Mouse (Mus musculus): ENCODE data around the gene Ndufv3. TPM values are rescaled to one million over a fixed set of nuclear protein-coding genes. Genes with fewer than 3 reads are reported as not detected.

Gene Ndufv3
- polyA plus RNA-seq, 1 experiment from 2014 or later = 427 TPM

GRCm38 (mm10) chr17:31535871-31536629, 16.1 kb downstream of the Ndufv3 start:
- Histone ChIP-seq H3K27me3 (replicated peaks; ENCODE audit: control insufficient read depth, insufficient read depth, low read length) (no peaks in the 10 kb centered on the region), H3K9me3 (ENCODE audit: control insufficient read depth, low read length) (no peaks in the 10 kb centered on the region)

GRCm38 (mm10) chr17:31540101-31540500, 20.2 kb downstream of the Ndufv3 start:
- H3K4me1 ChIP-seq (replicated peaks; ENCODE audit: control insufficient read depth, insufficient read depth, low read length) = peaks cover 23% of the 10 kb centered on the region
- H3K9ac ChIP-seq (ENCODE audit: low read length) = no peak overlapping the region
- H3K27ac ChIP-seq (ENCODE audit: low read depth) = no peak overlapping the region
- no peaks in the 10 kb centered on the region for H3K27me3 ChIP-seq (replicated peaks; ENCODE audit: control insufficient read depth, insufficient read depth, low read length)
- ATAC-seq (replicated peaks; ENCODE audit: low FRiP score, low TSS enrichment, low read depth) (no peak), DNase-seq (ENCODE audit: low spot score) (no peak)
- no peak overlapping the region for H3K4me3 ChIP-seq (ENCODE audit: low read depth, low read length)
- 53% methylated on average over 3 of the region's 3 CpGs for WGBS
- H3K9me3 ChIP-seq (ENCODE audit: control insufficient read depth, low read length) = no peaks in the 10 kb centered on the region
- no peak overlapping the region for H3K4me2 ChIP-seq (ENCODE audit: low read length)
- no peaks in the 10 kb centered on the region for H3K36me3 ChIP-seq (ENCODE audit: control insufficient read depth, insufficient read depth, low read length)

More at GRCm38 (mm10) chr17:31535871-31536629, 16.1 kb downstream of the Ndufv3 start:
- no peak overlapping the region for H3K4me2 ChIP-seq (ENCODE audit: low read length)
- 34% methylated on average over 8 of the region's 8 CpGs for WGBS
- DNase-seq (ENCODE audit: low spot score) = peak; percentile 62
- H3K4me3 ChIP-seq (ENCODE audit: low read depth, low read length) = no peak overlapping the region
- peak overlapping the region; percentile 43; the same call in 1 of the 2 replicates for H3K27ac ChIP-seq (ENCODE audit: low read depth)
- H3K36me3 ChIP-seq (ENCODE audit: control insufficient read depth, insufficient read depth, low read length) = peaks cover 8% of the 10 kb centered on the region
- H3K4me1 ChIP-seq (replicated peaks; ENCODE audit: control insufficient read depth, insufficient read depth, low read length) = peaks cover 8% of the 10 kb centered on the region
- H3K9ac ChIP-seq (ENCODE audit: low read length) = no peak overlapping the region
- peak; percentile 61 for ATAC-seq (replicated peaks; ENCODE audit: low FRiP score, low TSS enrichment, low read depth)

GRCm38 (mm10) chr17:31540809-31541459, 21.0 kb downstream of the Ndufv3 start:
- ATAC-seq (replicated peaks; ENCODE audit: low FRiP score, low TSS enrichment, low read depth) = no peak
- H3K27me3 ChIP-seq (replicated peaks; ENCODE audit: control insufficient read depth, insufficient read depth, low read length) = no peaks in the 10 kb centered on the region
- 53% methylated on average over 4 of the region's 4 CpGs for WGBS
- H3K36me3 ChIP-seq (ENCODE audit: control insufficient read depth, insufficient read depth, low read length) = no peaks in the 10 kb centered on the region
- no peak overlapping the region for H3K9ac ChIP-seq (ENCODE audit: low read length)
- no peak for DNase-seq (ENCODE audit: low spot score)
- H3K4me3 ChIP-seq (ENCODE audit: low read depth, low read length) = no peak overlapping the region
- no peak overlapping the region for H3K4me2 ChIP-seq (ENCODE audit: low read length)
- H3K27ac ChIP-seq (ENCODE audit: low read depth) = 0 out of 2 replicates have a peak overlapping the region, but pooled peaks have one; percentile 36
- H3K4me1 ChIP-seq (replicated peaks; ENCODE audit: control insufficient read depth, insufficient read depth, low read length) = peaks cover 20% of the 10 kb centered on the region
- no peaks in the 10 kb centered on the region for H3K9me3 ChIP-seq (ENCODE audit: control insufficient read depth, low read length)

- H3K4me1 ChIP-seq (replicated peaks; ENCODE audit: control insufficient read depth, insufficient read depth, low read length) = peaks cover 18% of the 10 kb centered on the region
- no peaks in the 10 kb centered on the region for H3K36me3 ChIP-seq (ENCODE audit: control insufficient read depth, insufficient read depth, low read length)
- peak overlapping the region; percentile 36 for H3K27ac ChIP-seq (ENCODE audit: low read depth)
- ATAC-seq (replicated peaks; ENCODE audit: low FRiP score, low TSS enrichment, low read depth) (no peak), DNase-seq (ENCODE audit: low spot score) (no peak)
- H3K4me3 ChIP-seq (ENCODE audit: low read depth, low read length) = no peak overlapping the region
- no peak overlapping the region for H3K9ac ChIP-seq (ENCODE audit: low read length)
- 42% methylated on average over 6 of the region's 6 CpGs for WGBS
- H3K9me3 ChIP-seq (ENCODE audit: control insufficient read depth, low read length) = no peaks in the 10 kb centered on the region
- no peak overlapping the region for H3K4me2 ChIP-seq (ENCODE audit: low read length)
- H3K27me3 ChIP-seq (replicated peaks; ENCODE audit: control insufficient read depth, insufficient read depth, low read length) = no peaks in the 10 kb centered on the region
These were observed 21.5 kb downstream of the Ndufv3 start for GRCm38 (mm10) chr17:31541460-31541831.

- Histone ChIP-seq H3K4me2 (ENCODE audit: low read length) (no peak overlapping the region), H3K27me3 (replicated peaks; ENCODE audit: control insufficient read depth, insufficient read depth, low read length) (no peaks in the 10 kb centered on the region), H3K4me3 (ENCODE audit: low read depth, low read length) (no peak overlapping the region), H3K4me1 (replicated peaks; ENCODE audit: control insufficient read depth, insufficient read depth, low read length) (peaks cover 18% of the 10 kb centered on the region), H3K9ac (ENCODE audit: low read length) (0 out of 2 replicates have a peak overlapping the region, but pooled peaks have one; percentile 16), H3K9me3 (ENCODE audit: control insufficient read depth, low read length) (no peaks in the 10 kb centered on the region), H3K36me3 (ENCODE audit: control insufficient read depth, insufficient read depth, low read length) (no peaks in the 10 kb centered on the region), H3K27ac (ENCODE audit: low read depth) (0 out of 2 replicates have a peak overlapping the region, but pooled peaks have one; percentile 22)
- ATAC-seq (replicated peaks; ENCODE audit: low FRiP score, low TSS enrichment, low read depth) = no peak
- 19% methylated on average over 6 of the region's 6 CpGs for WGBS
- DNase-seq (ENCODE audit: low spot score) = no peak
These were observed 23.7 kb downstream of the Ndufv3 start for GRCm38 (mm10) chr17:31543574-31543973.

GRCm38 (mm10) chr17:31546444-31547196, 26.7 kb downstream of the Ndufv3 start:
- WGBS = 91% methylated on average over 9 of the region's 9 CpGs
- Histone ChIP-seq H3K9ac (ENCODE audit: low read length) (no peak overlapping the region), H3K4me2 (ENCODE audit: low read length) (no peak overlapping the region), H3K4me3 (ENCODE audit: low read depth, low read length) (no peak overlapping the region), H3K9me3 (ENCODE audit: control insufficient read depth, low read length) (no peaks in the 10 kb centered on the region), H3K36me3 (ENCODE audit: control insufficient read depth, insufficient read depth, low read length) (no peaks in the 10 kb centered on the region), H3K27ac (ENCODE audit: low read depth) (no peak overlapping the region), H3K4me1 (replicated peaks; ENCODE audit: control insufficient read depth, insufficient read depth, low read length) (0 out of 2 replicates have a peak, but pooled peaks cover 11% of the 10 kb centered on the region), H3K27me3 (replicated peaks; ENCODE audit: control insufficient read depth, insufficient read depth, low read length) (no peaks in the 10 kb centered on the region)
- ATAC-seq (replicated peaks; ENCODE audit: low FRiP score, low TSS enrichment, low read depth) = no peak
- DNase-seq (ENCODE audit: low spot score) = no peak

GRCm38 (mm10) chr17:31547974-31548373, 28.1 kb downstream of the Ndufv3 start:
- no peak overlapping the region for H3K4me2 ChIP-seq (ENCODE audit: low read length)
- H3K27me3 ChIP-seq (replicated peaks; ENCODE audit: control insufficient read depth, insufficient read depth, low read length) = no peaks in the 10 kb centered on the region
- ATAC-seq (replicated peaks; ENCODE audit: low FRiP score, low TSS enrichment, low read depth) = no peak
- no peak overlapping the region for H3K4me3 ChIP-seq (ENCODE audit: low read depth, low read length)
- H3K4me1 ChIP-seq (replicated peaks; ENCODE audit: control insufficient read depth, insufficient read depth, low read length) = 0 out of 2 replicates have a peak, but pooled peaks cover 6% of the 10 kb centered on the region
- H3K27ac ChIP-seq (ENCODE audit: low read depth) = no peak overlapping the region
- 77% methylated on average over 3 of the region's 3 CpGs for WGBS
- no peaks in the 10 kb centered on the region for H3K9me3 ChIP-seq (ENCODE audit: control insufficient read depth, low read length)
- no peaks in the 10 kb centered on the region for H3K36me3 ChIP-seq (ENCODE audit: control insufficient read depth, insufficient read depth, low read length)
- H3K9ac ChIP-seq (ENCODE audit: low read length) = no peak overlapping the region
- no peak for DNase-seq (ENCODE audit: low spot score)

- ATAC-seq (replicated peaks; ENCODE audit: low FRiP score, low TSS enrichment, low read depth) (no peak), DNase-seq (ENCODE audit: low spot score) (no peak)
- H3K4me3 ChIP-seq (ENCODE audit: low read depth, low read length) = no peak overlapping the region
- H3K4me2 ChIP-seq (ENCODE audit: low read length) = no peak overlapping the region
- 0 out of 2 replicates have a peak, but pooled peaks cover 2% of the 10 kb centered on the region for H3K4me1 ChIP-seq (replicated peaks; ENCODE audit: control insufficient read depth, insufficient read depth, low read length)
- no peak overlapping the region for H3K9ac ChIP-seq (ENCODE audit: low read length)
- no peaks in the 10 kb centered on the region for H3K27me3 ChIP-seq (replicated peaks; ENCODE audit: control insufficient read depth, insufficient read depth, low read length)
- 16% methylated on average over 8 of the region's 8 CpGs for WGBS
- peak overlapping the region; percentile 52 for H3K27ac ChIP-seq (ENCODE audit: low read depth)
- H3K9me3 ChIP-seq (ENCODE audit: control insufficient read depth, low read length) = no peaks in the 10 kb centered on the region
- H3K36me3 ChIP-seq (ENCODE audit: control insufficient read depth, insufficient read depth, low read length) = no peaks in the 10 kb centered on the region
These were observed 29.5 kb downstream of the Ndufv3 start for GRCm38 (mm10) chr17:31549389-31549788.
